Mouse (Mus musculus) limb, embryonic 10.5 days (tissue): ENCODE data around the gene Rin2. TPM values are rescaled to one million over a fixed set of nuclear protein-coding genes. Genes with fewer than 3 reads are reported as not detected.

Source experiments
- DNase-seq: peaks from one replicate; pipeline ENCODE4 v3.0.0-alpha.2; 2017; ENCODE audit warnings: low spot score
- H3K27ac ChIP-seq: fragments of 300-500 bp; sonication (generic); 2 replicates; pipeline ENCODE4 v1.5.1; 2016; ENCODE audit warnings: mild to moderate bottlenecking
- H3K27me3 ChIP-seq: fragments of 300-500 bp; sonication (generic); 2 replicates; pipeline ENCODE4 v1.6.1; 2016; ENCODE audit warnings: low read depth, mild to moderate bottlenecking; ENCODE audit not compliant: poor library complexity, severe bottlenecking
- H3K36me3 ChIP-seq: fragments of 300-500 bp; sonication (generic); 2 replicates; pipeline ENCODE4 v1.6.1; 2016; ENCODE audit warnings: mild to moderate bottlenecking, moderate library complexity
- H3K4me1 ChIP-seq: fragments of 300-500 bp; sonication (generic); 2 replicates; pipeline ENCODE4 v1.6.1; 2016
- H3K4me3 ChIP-seq: fragments of 300-500 bp; sonication (generic); 2 replicates; pipeline ENCODE4 v1.5.1; 2016; ENCODE audit warnings: mild to moderate bottlenecking, moderate library complexity
- H3K9me3 ChIP-seq: fragments of 300-500 bp; sonication (generic); replicated peaks from 2 replicates; pipeline ENCODE4 v1.6.1; 2016; ENCODE audit warnings: mild to moderate bottlenecking
- WGBS: fragments of 180-500 bp; shearing (Covaris S2); methylation state at CpG from one replicate; pipeline ENCODE4 v1.1.7; 2016; 5-methylcytosine and 5-hydroxymethylcytosine counted together
- polyA plus RNA-seq: library from polyadenylated mRNA; unstranded; fragments of >200 nt; fragmentation: Nextera tagmentation; extraction: Ambion mirVana; gene quantifications from 2 replicates; pipeline ENCODE4 v1.2.1, GENCODE M21; 2016

The Rin2 gene
- polyA plus RNA-seq, 1 experiment from 2014 or later: 11.8 TPM

DNA sequence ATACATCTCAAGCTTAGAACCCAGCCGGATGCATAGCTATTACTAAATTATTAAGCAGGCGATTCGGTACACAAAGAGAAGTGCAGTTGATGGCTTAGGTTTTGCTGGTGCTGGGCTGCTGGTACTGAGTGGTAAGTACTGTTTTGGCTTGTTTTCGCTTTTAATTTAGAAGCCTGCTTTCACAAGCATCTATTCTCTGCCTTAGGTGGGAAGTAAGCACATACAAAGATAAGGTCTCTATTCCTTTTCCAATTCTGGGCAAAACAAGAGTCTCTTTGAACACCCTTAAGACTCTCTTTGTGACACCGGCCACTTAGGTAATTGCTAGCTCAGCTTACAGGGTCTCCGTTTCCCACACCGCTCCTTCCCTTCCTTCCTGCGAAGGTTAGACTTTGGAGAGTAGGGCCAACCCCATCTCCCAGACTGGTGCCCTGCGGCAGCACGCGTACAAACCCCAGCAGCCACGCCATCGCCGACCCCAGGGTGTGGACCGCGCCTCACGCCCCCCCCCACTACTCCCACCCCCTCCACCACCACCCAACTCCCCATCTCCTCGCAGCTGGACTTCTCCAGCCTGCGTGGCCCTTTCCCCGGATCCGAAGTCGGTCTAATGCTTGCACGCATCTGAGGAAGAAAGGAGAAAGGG, 396 bp upstream of the Rin2 start:
- H3K27ac ChIP-seq: peak overlapping the region; percentile 86
- H3K4me1 ChIP-seq: peaks cover 38% of the 10 kb centered on the region
- 6% methylated on average over 23 of the region's 23 CpGs for whole genome bisulfite sequencing
- no peak for DNase-seq
- H3K9me3 ChIP-seq: no peaks in the 10 kb centered on the region
- H3K36me3 ChIP-seq: no peaks in the 10 kb centered on the region
- peaks cover 10% of the 10 kb centered on the region; the same call in 1 of the 2 replicates for H3K27me3 ChIP-seq
- peak overlapping the region; percentile 72 for H3K4me3 ChIP-seq

DNA sequence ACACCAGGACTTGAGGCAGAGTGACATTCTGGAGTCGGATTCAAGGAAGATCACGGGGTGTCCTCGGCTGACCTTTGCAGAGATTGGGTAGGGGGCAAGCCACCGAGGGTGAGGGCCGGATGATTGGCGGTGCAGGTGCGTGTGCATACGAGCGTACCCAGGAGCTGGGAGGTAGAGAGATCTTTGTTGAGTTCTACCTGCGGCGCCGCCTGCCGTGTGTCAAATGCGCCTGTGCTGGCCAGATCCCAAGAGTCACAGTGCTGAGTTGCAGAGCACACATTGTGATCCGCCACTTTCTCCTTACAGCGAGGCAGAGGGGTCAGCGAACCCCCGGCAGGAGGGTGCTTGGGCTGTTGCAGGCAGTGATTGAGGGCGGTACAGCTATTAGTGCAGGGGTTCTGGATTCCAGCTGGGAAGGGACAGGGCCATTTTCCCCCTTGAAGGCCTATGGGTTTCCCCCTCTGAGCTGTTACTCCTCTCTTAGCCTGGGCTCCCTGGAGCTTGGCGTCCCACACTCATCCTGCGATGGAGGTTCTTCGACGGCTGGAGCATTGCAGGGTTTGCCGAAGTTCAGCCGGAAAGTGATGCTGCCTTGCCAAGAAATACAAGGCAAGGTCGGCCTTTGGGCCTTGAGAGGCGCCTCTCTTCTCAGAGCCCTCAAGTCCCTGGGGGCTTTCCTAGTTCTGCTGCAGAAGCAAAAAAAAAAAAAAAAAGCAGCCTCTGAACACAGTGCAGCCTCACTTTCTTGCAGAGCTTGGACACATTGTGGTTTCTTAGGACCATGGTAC, 935 bp downstream of the Rin2 start:
- WGBS: 8% methylated on average over 27 of the region's 27 CpGs
- Histone ChIP-seq H3K4me1 (peaks cover 38% of the 10 kb centered on the region), H3K27ac (peak overlapping the region; percentile 86), H3K4me3 (peak overlapping the region; percentile 72), H3K27me3 (peaks cover 10% of the 10 kb centered on the region; the same call in 1 of the 2 replicates), H3K36me3 (no peaks in the 10 kb centered on the region), H3K9me3 (no peaks in the 10 kb centered on the region)
- DNase-seq: no peak

GRCm38 (mm10) chr2:145676544-145676925, 1.5 kb downstream of the Rin2 start:
- H3K4me3 ChIP-seq: no peak overlapping the region
- DNase-seq: no peak
- peaks cover 10% of the 10 kb centered on the region; the same call in 1 of the 2 replicates for H3K27me3 ChIP-seq
- peaks cover 38% of the 10 kb centered on the region for H3K4me1 ChIP-seq
- no peaks in the 10 kb centered on the region for H3K36me3 ChIP-seq
- no peaks in the 10 kb centered on the region for H3K9me3 ChIP-seq
- no peak overlapping the region for H3K27ac ChIP-seq
- WGBS: 50% methylated on average over 3 of the region's 3 CpGs

DNA sequence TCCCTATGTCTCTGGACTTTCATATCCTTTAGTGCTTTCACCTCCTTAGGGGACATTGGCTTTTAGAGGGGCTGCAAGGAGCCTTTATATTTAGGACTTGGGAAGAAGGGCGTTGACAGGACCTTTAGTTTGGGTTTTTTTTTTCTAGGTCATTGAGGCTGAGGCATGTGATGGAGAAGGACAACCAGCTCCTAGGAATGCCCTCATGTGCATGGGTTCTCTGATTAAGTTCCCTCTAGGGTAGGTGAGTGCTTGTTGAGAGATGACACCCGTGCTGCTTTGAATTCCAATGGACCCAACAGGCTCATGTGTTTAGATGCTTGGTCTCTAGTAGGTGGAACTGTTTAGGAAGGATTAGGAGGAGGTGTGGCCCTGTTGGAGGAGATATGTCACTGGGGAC, 1.9 kb downstream of the Rin2 start:
- Histone ChIP-seq H3K36me3 (no peaks in the 10 kb centered on the region), H3K4me3 (no peak overlapping the region), H3K9me3 (no peaks in the 10 kb centered on the region), H3K27ac (no peak overlapping the region), H3K27me3 (peaks cover 10% of the 10 kb centered on the region; the same call in 1 of the 2 replicates), H3K4me1 (peaks cover 38% of the 10 kb centered on the region)
- no peak for DNase-seq
- 82% methylated on average over 2 of the region's 2 CpGs for WGBS

DNA sequence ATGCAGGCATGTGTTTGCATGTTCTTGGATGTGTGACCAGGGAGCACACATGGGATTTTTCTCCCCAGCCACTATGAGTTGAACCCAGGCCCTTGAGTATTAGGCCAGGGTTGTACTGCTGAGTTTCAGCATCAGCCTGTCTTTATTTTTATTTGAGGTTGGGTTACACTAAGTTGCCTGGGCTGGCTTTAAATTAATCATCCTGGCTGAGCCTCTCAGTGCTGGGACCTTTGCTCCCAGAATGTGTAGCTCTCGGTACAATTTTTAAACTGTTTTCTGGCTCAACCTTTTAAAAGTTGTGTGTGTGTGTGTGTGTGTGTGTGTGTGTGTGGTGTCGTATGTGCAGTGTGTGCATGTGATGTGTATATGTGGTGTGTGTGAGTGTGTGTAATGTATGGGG, 5.1 kb downstream of the Rin2 start:
- WGBS: 84% methylated on average over 2 of the region's 2 CpGs
- Histone ChIP-seq H3K4me3 (no peak overlapping the region), H3K36me3 (no peaks in the 10 kb centered on the region), H3K27me3 (peaks cover 10% of the 10 kb centered on the region; the same call in 1 of the 2 replicates), H3K4me1 (peaks cover 25% of the 10 kb centered on the region), H3K27ac (no peak overlapping the region), H3K9me3 (no peaks in the 10 kb centered on the region)
- DNase-seq: no peak

DNA sequence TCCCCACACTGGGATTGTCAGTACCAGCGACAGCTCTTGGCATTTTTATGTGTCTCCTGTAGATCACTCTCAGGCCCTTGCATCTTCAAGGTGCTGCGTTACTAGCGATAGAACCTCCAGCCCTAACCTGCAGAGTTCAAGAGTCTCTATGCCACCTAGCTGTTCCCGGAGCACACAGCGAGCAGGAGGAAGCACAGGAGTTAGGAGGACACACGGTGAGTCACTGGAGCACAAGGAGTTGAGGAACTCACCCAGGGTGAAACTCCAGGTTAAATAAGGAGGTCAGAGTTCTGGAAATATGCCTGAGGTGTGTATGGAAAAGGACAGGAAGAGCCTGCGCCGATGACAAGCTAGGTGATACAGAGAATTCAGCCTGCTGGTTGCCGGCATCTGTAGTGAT, 5.7 kb downstream of the Rin2 start:
- H3K27me3 ChIP-seq: peaks cover 10% of the 10 kb centered on the region; the same call in 1 of the 2 replicates
- WGBS: 80% methylated on average over 9 of the region's 9 CpGs
- H3K9me3 ChIP-seq: no peaks in the 10 kb centered on the region
- H3K36me3 ChIP-seq: no peaks in the 10 kb centered on the region
- DNase-seq: no peak
- no peak overlapping the region for H3K27ac ChIP-seq
- no peak overlapping the region for H3K4me3 ChIP-seq
- H3K4me1 ChIP-seq: peaks cover 19% of the 10 kb centered on the region

DNA sequence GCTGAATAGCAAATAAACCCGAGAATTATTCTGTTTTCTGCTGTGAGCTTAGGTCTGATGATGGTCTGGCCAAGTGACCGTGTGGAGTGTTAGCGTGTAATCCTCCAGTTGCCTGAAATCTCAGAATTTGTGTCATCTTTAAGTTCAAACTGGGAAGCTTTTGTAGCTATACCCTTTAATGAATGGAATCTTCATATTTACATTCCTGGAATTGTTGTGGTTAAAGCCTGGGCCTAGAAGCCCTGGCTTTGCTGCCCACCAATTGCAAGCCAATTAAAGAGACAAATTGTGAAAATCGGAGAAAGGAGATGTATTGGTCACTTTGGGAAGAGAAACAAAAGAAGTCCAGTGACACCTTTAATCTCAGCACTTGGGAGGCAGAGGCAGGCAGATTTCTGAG, 6.6 kb downstream of the Rin2 start:
- 87% methylated on average over 4 of the region's 4 CpGs for WGBS
- DNase-seq: no peak
- H3K4me1 ChIP-seq: peaks cover 12% of the 10 kb centered on the region; the same call in 1 of the 2 replicates
- H3K27me3 ChIP-seq: peaks cover 1% of the 10 kb centered on the region; the same call in 1 of the 2 replicates
- H3K27ac ChIP-seq: no peak overlapping the region
- no peak overlapping the region for H3K4me3 ChIP-seq
- H3K9me3 ChIP-seq: no peaks in the 10 kb centered on the region
- H3K36me3 ChIP-seq: no peaks in the 10 kb centered on the region

GRCm38 (mm10) chr2:145682924-145683323, 7.9 kb downstream of the Rin2 start:
- Histone ChIP-seq H3K4me3 (no peak overlapping the region), H3K36me3 (no peaks in the 10 kb centered on the region), H3K4me1 (peaks cover 9% of the 10 kb centered on the region; the same call in 1 of the 2 replicates), H3K27me3 (no peaks in the 10 kb centered on the region), H3K27ac (no peak overlapping the region), H3K9me3 (no peaks in the 10 kb centered on the region)
- DNase-seq: no peak
- WGBS: 38% methylated on average over 3 of the region's 3 CpGs

GRCm38 (mm10) chr2:145683536-145683935, 8.5 kb downstream of the Rin2 start:
- Histone ChIP-seq H3K4me3 (no peak overlapping the region), H3K4me1 (peaks cover 9% of the 10 kb centered on the region; the same call in 1 of the 2 replicates), H3K27me3 (no peaks in the 10 kb centered on the region), H3K27ac (no peak overlapping the region), H3K9me3 (no peaks in the 10 kb centered on the region), H3K36me3 (no peaks in the 10 kb centered on the region)
- DNase-seq: no peak
- WGBS: 94% methylated on average over 3 of the region's 3 CpGs

DNA sequence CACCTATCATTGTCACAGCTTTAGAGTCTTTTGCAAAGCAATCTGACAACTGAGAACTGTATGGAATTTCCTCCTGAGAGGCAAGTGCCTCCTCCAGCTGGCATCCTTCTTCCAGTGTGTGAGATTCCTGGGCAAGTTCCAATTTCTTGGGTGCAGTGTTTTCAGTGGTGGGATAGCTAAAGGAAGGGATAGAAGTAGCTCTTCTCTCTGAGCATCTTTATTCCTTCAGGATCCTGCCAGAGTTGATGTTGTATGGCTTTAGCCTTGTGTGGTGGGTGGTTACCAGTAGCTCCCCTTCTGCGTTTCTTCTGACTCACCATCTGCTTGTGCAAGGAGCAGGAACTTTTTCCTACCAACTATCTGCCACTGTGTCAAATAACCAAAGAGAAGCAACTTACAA, 9.1 kb downstream of the Rin2 start:
- DNase-seq: no peak
- Histone ChIP-seq H3K36me3 (no peaks in the 10 kb centered on the region), H3K4me3 (no peak overlapping the region), H3K4me1 (peaks cover 3% of the 10 kb centered on the region; the same call in 1 of the 2 replicates), H3K27ac (no peak overlapping the region), H3K27me3 (no peaks in the 10 kb centered on the region), H3K9me3 (no peaks in the 10 kb centered on the region)
- 90% methylated on average over 1 of the region's 1 CpGs for WGBS

DNA sequence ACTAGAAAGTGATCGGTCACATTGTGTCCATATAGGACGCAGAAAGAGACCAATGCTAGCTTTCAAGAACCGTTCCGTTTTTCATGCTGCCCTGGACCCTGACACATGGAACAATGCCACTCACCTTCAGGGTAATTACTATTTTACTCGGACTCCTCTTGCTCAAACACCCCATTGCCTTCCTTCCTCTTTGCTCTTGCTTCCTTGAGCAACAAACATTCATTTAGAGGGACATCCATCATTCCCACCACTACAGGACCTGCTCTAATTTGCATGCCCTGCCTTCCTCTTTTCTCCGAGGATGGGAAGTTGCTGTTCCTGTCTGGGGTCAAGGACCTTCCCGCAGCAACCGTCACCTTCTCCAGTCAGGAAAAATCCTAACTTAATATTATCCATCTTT, 9.9 kb downstream of the Rin2 start:
- no peaks in the 10 kb centered on the region for H3K27me3 ChIP-seq
- H3K36me3 ChIP-seq: no peaks in the 10 kb centered on the region
- DNase-seq: no peak
- no peak overlapping the region for H3K27ac ChIP-seq
- 78% methylated on average over 8 of the region's 8 CpGs for WGBS
- no peak overlapping the region for H3K4me3 ChIP-seq
- peaks cover 2% of the 10 kb centered on the region; the same call in 1 of the 2 replicates for H3K4me1 ChIP-seq
- H3K9me3 ChIP-seq: no peaks in the 10 kb centered on the region

DNA sequence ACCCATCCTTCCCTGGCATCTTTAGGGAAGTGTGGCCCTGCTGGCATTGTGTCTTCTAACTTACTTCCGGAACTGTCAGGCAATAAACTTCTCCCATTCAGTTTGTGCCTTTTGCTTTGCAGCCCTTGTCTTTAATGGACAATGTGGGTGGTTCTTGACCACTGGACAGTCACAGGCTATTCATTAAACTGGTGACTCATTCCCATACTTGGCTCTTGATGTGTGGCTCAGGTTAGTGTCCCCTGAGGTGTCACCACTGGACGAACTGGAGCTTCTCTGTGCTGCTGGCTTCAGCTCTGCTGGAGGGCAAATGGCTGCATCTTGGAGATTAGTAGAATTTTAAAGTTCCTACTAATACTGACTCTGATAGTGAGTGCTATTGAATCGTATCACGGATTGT, 11.0 kb downstream of the Rin2 start:
- H3K27ac ChIP-seq: no peak overlapping the region
- peaks cover 7% of the 10 kb centered on the region; the same call in 1 of the 2 replicates for H3K4me1 ChIP-seq
- 91% methylated on average over 4 of the region's 4 CpGs for WGBS
- no peaks in the 10 kb centered on the region for H3K9me3 ChIP-seq
- DNase-seq: no peak
- no peaks in the 10 kb centered on the region for H3K36me3 ChIP-seq
- no peak overlapping the region for H3K4me3 ChIP-seq
- no peaks in the 10 kb centered on the region for H3K27me3 ChIP-seq

DNA sequence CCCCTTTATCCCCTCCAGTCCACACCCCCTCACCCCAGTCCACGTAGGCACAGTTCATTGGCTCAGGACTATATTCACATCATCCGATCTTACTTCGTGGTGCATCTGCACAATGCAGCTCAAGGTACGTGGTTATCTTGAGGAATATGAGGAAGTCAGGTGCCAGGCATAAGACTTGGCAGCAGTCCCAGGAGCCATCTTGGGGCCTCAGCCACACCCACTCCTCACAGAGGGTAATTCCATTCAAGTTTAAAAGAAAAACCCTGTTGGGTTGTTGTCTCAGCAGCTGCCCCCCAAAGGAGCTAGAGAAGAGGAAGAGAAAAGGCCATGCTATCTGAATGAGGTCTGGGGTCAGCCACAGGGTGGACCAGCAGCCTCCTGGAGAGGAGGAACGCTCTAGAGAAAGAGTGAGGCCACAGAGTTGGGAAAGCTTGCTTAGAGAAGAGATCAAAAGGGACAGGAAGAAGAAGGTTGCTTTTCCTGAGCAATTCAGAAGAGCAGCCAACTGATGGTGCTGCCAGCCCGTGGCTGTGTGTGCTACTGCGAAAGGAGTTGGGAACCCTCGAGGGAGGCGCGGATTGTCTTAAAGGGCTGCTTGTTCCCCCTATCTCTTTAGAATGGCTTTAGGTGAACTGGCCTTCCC, 16.5 kb downstream of the Rin2 start:
- Histone ChIP-seq H3K4me1 (peaks cover 7% of the 10 kb centered on the region; the same call in 1 of the 2 replicates), H3K9me3 (no peaks in the 10 kb centered on the region), H3K4me3 (no peak overlapping the region), H3K27ac (no peak overlapping the region), H3K27me3 (no peaks in the 10 kb centered on the region), H3K36me3 (no peaks in the 10 kb centered on the region)
- DNase-seq: no peak
- WGBS: 92% methylated on average over 10 of the region's 10 CpGs
